Mouse (Mus musculus) lung, postnatal 0 days (tissue): ENCODE results near the gene Serpina3j.

ENCODE experiments used
- CTCF ChIP-seq: IDR thresholded peaks from 2 replicates; pipeline ENCODE4 v1.5.1; 2016; ENCODE audit warnings: antibody characterized with exemption, mild to moderate bottlenecking
- EP300 ChIP-seq: IDR thresholded peaks from 2 replicates; pipeline ENCODE4 v1.6.1; 2016; ENCODE audit warnings: antibody characterized with exemption, mild to moderate bottlenecking, control low read depth

- TF ChIP-seq CTCF (no peak), EP300 (no peak)
Measured at GRCm38 (mm10) chr12:104369986-104370385, 55.6 kb downstream of the Serpina3j start.
